Mouse (Mus musculus) bone marrow, adult 2 months (tissue): Measurements from ENCODE around the gene Pex1. TPM values are rescaled to one million over a fixed set of nuclear protein-coding genes. Genes with fewer than 3 reads are reported as not detected.

ENCODE experiments used
- H3K27ac ChIP-seq: fragments of 200-500 bp; 2 replicates; pipeline ENCODE4 v1.5.1; 2012; ENCODE audit warnings: low read depth, mild to moderate bottlenecking, control low read depth, inconsistent platforms, low read length; ENCODE audit not compliant: control insufficient read depth, poor library complexity, insufficient read depth
- H3K4me1 ChIP-seq: fragments of 200-500 bp; 2 replicates; pipeline ENCODE4 v1.6.1; 2011; ENCODE audit warnings: low read length; ENCODE audit not compliant: control insufficient read depth, insufficient read depth
- H3K4me3 ChIP-seq: fragments of 200-500 bp; replicated peaks from 2 replicates; pipeline ENCODE3; 2011; ENCODE audit warnings: mild to moderate bottlenecking, low read depth, low read length, control low read depth; ENCODE audit not compliant: control insufficient read depth
- CTCF ChIP-seq: fragments of 200-500 bp; IDR thresholded peaks from 2 replicates; pipeline ENCODE4 v1.5.1; 2011; ENCODE audit warnings: low read length, control low read depth; ENCODE audit not compliant: control insufficient read depth, insufficient read depth
- POLR2A ChIP-seq: fragments of 200-500 bp; IDR thresholded peaks from 2 replicates; pipeline ENCODE4 v1.6.1; 2011; ENCODE audit warnings: low read depth, mild to moderate bottlenecking, control low read depth, low read length, borderline replicate concordance; ENCODE audit not compliant: control insufficient read depth
- WGBS: fragments of 180-500 bp; shearing (Covaris S2); methylation state at CpG from one replicate; pipeline ENCODE4 v1.1.7; 2018; 5-methylcytosine and 5-hydroxymethylcytosine counted together
- polyA plus RNA-seq: library from polyadenylated mRNA; stranded (reverse); fragments of >200 nt; gene quantifications from 2 replicates; pipeline ENCODE4 v1.2.4, GENCODE M21; 2011; ENCODE audit warnings: low replicate concordance; ENCODE audit not compliant: missing spikeins, insufficient read depth, insufficient read length

Pex1 gene
- polyA plus RNA-seq, 1 experiment = 17.4 TPM

DNA sequence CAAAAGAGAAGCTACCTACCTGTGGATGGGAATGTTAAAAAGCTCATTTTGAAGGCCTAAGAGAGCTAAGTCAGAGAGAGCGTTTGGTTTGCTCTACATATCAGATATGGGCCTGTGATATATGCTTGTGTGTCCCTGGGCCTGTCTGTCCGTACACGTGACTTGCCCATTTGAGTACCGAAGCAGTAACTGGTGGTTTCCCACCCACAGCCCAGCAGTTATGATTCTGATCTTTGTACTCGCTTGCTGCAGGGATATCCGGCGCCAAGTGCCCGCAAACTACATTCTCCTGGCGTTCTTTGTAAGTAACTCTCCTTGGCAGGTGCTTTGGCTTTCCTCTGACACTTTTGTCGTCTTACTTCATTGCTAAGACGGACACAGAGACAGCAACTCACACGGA is 70.7 kb downstream of the Pex1 start:
- Histone ChIP-seq H3K4me1 (no peaks in the 10 kb centered on the region; the same call in 1 of the 2 replicates), H3K27ac (no peak overlapping the region), H3K4me3 (no peak overlapping the region)
- TF ChIP-seq POLR2A = no peak
- TF ChIP-seq CTCF = no peak
- WGBS = 54% methylated on average over 12 of the region's 12 CpGs

DNA sequence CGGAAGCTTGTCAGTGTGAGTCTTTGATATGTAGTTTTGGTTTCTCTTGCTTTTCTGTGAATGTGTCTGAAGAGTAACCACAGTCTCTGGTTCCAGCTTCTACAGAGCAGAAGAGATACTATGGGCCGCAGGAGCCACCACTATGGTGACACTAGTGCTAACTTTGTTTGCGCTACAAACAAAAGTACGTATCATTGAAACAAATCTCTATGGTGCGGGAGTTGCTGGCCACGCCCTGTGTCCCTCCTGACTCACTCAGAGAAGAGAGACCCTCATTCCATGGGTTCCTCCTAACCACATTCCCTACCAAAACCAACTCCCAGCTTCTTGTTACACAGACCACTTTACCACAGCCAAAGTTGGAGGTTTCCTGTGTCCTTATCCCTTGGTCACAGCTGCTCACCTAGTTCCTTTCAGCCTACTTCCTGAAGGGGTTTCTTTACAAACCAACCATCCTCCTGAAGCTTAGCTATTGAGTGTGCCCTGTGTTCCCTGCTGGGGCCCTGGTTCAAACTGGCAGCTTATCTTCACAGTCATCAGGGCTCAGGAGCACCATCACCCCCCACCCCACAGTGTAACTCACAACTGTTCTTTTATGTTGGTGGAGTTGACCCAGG is 74.2 kb downstream of the Pex1 start:
- Histone ChIP-seq H3K4me1 (no peaks in the 10 kb centered on the region; the same call in 1 of the 2 replicates), H3K4me3 (no peak overlapping the region)
- TF ChIP-seq POLR2A = no peak
- no peak for TF ChIP-seq CTCF

More for the DNA sequence above, 74.2 kb downstream of the Pex1 start:
- no peak overlapping the region for H3K27ac ChIP-seq
- 20% methylated on average over 6 of the region's 6 CpGs for WGBS

Other genes starting within 250 kb of the Pex1 start
- gene Fam133b, start 52.2 kb upstream of the Pex1 start, polyA plus RNA-seq = 34.4 and 35.2 TPM in 2 replicates
- gene 1700109H08Rik, start 24.5 kb upstream of the Pex1 start, polyA plus RNA-seq = 18.6 and 51.6 TPM in 2 replicates
- 3.4 and 4.8 TPM in 2 replicates for gene Rbm48, start 519 bp downstream of the Pex1 start, polyA plus RNA-seq
- gene Tmbim7, start 55.1 kb downstream of the Pex1 start, polyA plus RNA-seq = not detected in 2 replicates
- gene Gatad1, start 61.1 kb downstream of the Pex1 start, polyA plus RNA-seq = 46.5 and 62.7 TPM in 2 replicates
- 9.6 and 10.1 TPM in 2 replicates for gene Ankib1, start 206.9 kb downstream of the Pex1 start, polyA plus RNA-seq
- 21.5 and 32.2 TPM in 2 replicates for gene Krit1, start 207.1 kb downstream of the Pex1 start, polyA plus RNA-seq
- gene Lrrd1, start 249.1 kb downstream of the Pex1 start, polyA plus RNA-seq = not detected in 2 replicates